In the genomic region with DNA sequence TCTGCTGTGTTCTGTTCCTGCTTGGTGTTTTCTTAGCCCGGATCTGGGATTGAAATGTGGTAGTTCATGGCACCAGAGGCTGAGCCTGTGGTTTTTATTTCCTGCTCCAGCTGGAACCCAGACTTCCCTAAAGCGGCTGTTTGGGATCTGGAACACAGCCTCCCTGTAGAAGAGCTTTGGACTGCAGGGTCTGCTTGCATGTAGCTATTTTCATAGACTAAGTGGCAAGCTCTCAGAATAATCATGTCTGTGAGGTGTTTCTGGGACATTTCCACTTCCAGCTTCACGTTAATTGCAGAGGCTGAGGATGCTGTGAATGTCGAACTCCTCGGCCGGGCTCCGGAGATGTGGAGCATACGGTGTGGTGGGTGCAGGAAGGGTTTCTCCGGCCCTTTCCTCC, we compare ENCODE assay signal across 16 mouse cellular contexts.
A peak's percentile ranks its signal among the peaks of the same experiment; 100 is the strongest.
DNase-seq lines count a peak whose midpoint lies in the region; ATAC-seq and TF ChIP-seq lines count a peak whose summit lies in the region.
"Had no signal": no experiment of that assay in that cellular context is flagged by ENCODE, and none has a peak within 500 bp of the region (broad histone marks: within the 10 kb centered on the region; RNA-seq: fewer than 3 reads in every experiment).

No protein-coding gene starts in this region.

- peak; percentile 85 for ATAC-seq in frontal cortex, adult (ENCODE audit: low TSS enrichment)
- ATAC-seq in kidney, embryonic 14.5 days (ENCODE audit: low FRiP score, low TSS enrichment) = no peak
- ATAC-seq in embryonic facial prominence, embryonic 15.5 days (ENCODE audit: insufficient number of reproducible peaks, low FRiP score, low TSS enrichment, low read depth) = no peak
- no peak for ATAC-seq in intestine, postnatal 0 days
- ATAC-seq: forebrain, embryonic 13.5 days had no signal

- no peak overlapping the region for H3K4me2 ChIP-seq in kidney, embryonic 14.5 days (replicated peaks; ENCODE audit: low read depth, low read length)
- H3K4me2 ChIP-seq in embryonic facial prominence, embryonic 15.5 days (replicated peaks) = no peak overlapping the region
- peak overlapping the region; percentile 21 for H3K4me2 ChIP-seq in myocyte (ENCODE audit: low read depth)
- H3K4me2 ChIP-seq in intestine, postnatal 0 days (replicated peaks; ENCODE audit: low read depth) = no peak overlapping the region
- H3K4me2 ChIP-seq: forebrain, embryonic 13.5 days; liver, embryonic 13.5 days had no signal

- no peaks in the 10 kb centered on the region for H3K27me3 ChIP-seq in kidney, embryonic 14.5 days (ENCODE audit: control insufficient read depth, insufficient read depth, low read length)
- no peaks in the 10 kb centered on the region for H3K27me3 ChIP-seq in embryonic facial prominence, embryonic 15.5 days
- H3K27me3 ChIP-seq in myocyte (ENCODE audit: control insufficient read depth, insufficient read depth, insufficient read length) = no peaks in the 10 kb centered on the region
- H3K27me3 ChIP-seq in intestine, postnatal 0 days (replicated peaks; ENCODE audit: control insufficient read depth, insufficient read depth, low read length) = no peaks in the 10 kb centered on the region
- H3K27me3 ChIP-seq: forebrain, embryonic 13.5 days; liver, embryonic 13.5 days had no signal

- TF ChIP-seq CTCF in intestine, postnatal 0 days (IDR thresholded peaks at IDR 0.05; ENCODE audit: low read depth) = no peak

- no peak overlapping the region for H3K27ac ChIP-seq in kidney, embryonic 14.5 days (ENCODE audit: low read depth, low read length)
- H3K27ac ChIP-seq in embryonic facial prominence, embryonic 15.5 days (replicated peaks) = peak overlapping the region; percentile 76
- no peak overlapping the region for H3K27ac ChIP-seq in intestine, postnatal 0 days (ENCODE audit: low read depth, low read length)
- H3K27ac ChIP-seq: forebrain, embryonic 13.5 days; liver, embryonic 13.5 days; macrophage had no signal

- H3K9me3 ChIP-seq in kidney, embryonic 14.5 days (ENCODE audit: control insufficient read depth, low read length) = no peaks in the 10 kb centered on the region
- H3K9me3 ChIP-seq in embryonic facial prominence, embryonic 15.5 days (replicated peaks) = no peaks in the 10 kb centered on the region
- no peaks in the 10 kb centered on the region for H3K9me3 ChIP-seq in intestine, postnatal 0 days (ENCODE audit: control insufficient read depth)
- H3K9me3 ChIP-seq: forebrain, embryonic 13.5 days; G1E; liver, embryonic 13.5 days had no signal

- no peak overlapping the region for H3K9ac ChIP-seq in kidney, embryonic 14.5 days (ENCODE audit: low read depth, low read length)
- no peak overlapping the region for H3K9ac ChIP-seq in embryonic facial prominence, embryonic 15.5 days
- no peak overlapping the region for H3K9ac ChIP-seq in intestine, postnatal 0 days (ENCODE audit: low read depth, low read length)
- H3K9ac ChIP-seq: forebrain, embryonic 13.5 days; liver, embryonic 13.5 days had no signal

- H3K4me3 ChIP-seq in kidney, embryonic 14.5 days (ENCODE audit: low read length) = no peak overlapping the region
- no peak overlapping the region for H3K4me3 ChIP-seq in embryonic facial prominence, embryonic 15.5 days (replicated peaks)
- H3K4me3 ChIP-seq in myocyte = no peak overlapping the region
- H3K4me3 ChIP-seq in intestine, postnatal 0 days (ENCODE audit: low read depth, low read length) = no peak overlapping the region
- H3K4me3 ChIP-seq: forebrain, embryonic 13.5 days; liver, embryonic 13.5 days had no signal

- no peaks in the 10 kb centered on the region for H3K79me2 ChIP-seq in myocyte (ENCODE audit: control insufficient read depth, insufficient read depth)

- no peaks in the 10 kb centered on the region for H3K4me1 ChIP-seq in kidney, embryonic 14.5 days (ENCODE audit: control insufficient read depth, insufficient read depth, low read length)
- peaks cover 34% of the 10 kb centered on the region for H3K4me1 ChIP-seq in embryonic facial prominence, embryonic 15.5 days
- 0 out of 2 replicates have a peak, but pooled peaks cover 5% of the 10 kb centered on the region for H3K4me1 ChIP-seq in intestine, postnatal 0 days (replicated peaks; ENCODE audit: control insufficient read depth, insufficient read depth, low read length)
- H3K4me1 ChIP-seq: forebrain, embryonic 13.5 days had no signal

- no peaks in the 10 kb centered on the region for H3K36me3 ChIP-seq in kidney, embryonic 14.5 days (ENCODE audit: control insufficient read depth, insufficient read depth, low read length)
- no peaks in the 10 kb centered on the region for H3K36me3 ChIP-seq in embryonic facial prominence, embryonic 15.5 days
- no peaks in the 10 kb centered on the region for H3K36me3 ChIP-seq in myocyte (ENCODE audit: control insufficient read depth, insufficient read depth)
- no peaks in the 10 kb centered on the region for H3K36me3 ChIP-seq in intestine, postnatal 0 days (ENCODE audit: control insufficient read depth, insufficient read depth)
- H3K36me3 ChIP-seq: G1E; liver, embryonic 13.5 days had no signal

- WGBS in kidney, embryonic 14.5 days = 61% methylated on average over 9 of the region's 9 CpGs
- WGBS in embryonic facial prominence, embryonic 15.5 days = 38% methylated on average over 9 of the region's 9 CpGs
- WGBS in intestine, postnatal 0 days = 72% methylated on average over 9 of the region's 9 CpGs

- H3ac ChIP-seq in myocyte (ENCODE audit: control insufficient read depth, insufficient read length) = no peak overlapping the region

- TF ChIP-seq POLR2A in myocyte (IDR thresholded peaks at IDR 0.05; ENCODE audit: insufficient read length, low read depth) = no peak

- no peak for DNase-seq in frontal cortex, postnatal 14 days (ENCODE audit: low spot score in 2 of 2)
- peak; percentile 28 for DNase-seq in kidney, adult 9 months
- no peak for DNase-seq in Muller cell, postnatal 12 days (ENCODE audit: inconsistent ontology term)
- DNase-seq: cerebellum, adult 18-20 months; embryo, embryonic 11 days; gastrocnemius, postnatal 25 days; liver, embryonic 13.5 days; thymus, adult 2 months had no signal

TF ChIP-seq in myocyte, 11 proteins besides CTCF, POLR2A, EP300 and RAD21:
- TF ChIP-seq MYOD1 (IDR thresholded peaks at IDR 0.05; ENCODE audit: control insufficient read depth in 1 of 3, insufficient read length in 2 of 3, low read depth in 2 of 3) (no peak), E2F4 (IDR thresholded peaks at IDR 0.05; ENCODE audit: insufficient read depth) (no peak), MYOG (IDR thresholded peaks at IDR 0.05; ENCODE audit: control insufficient read depth in 1 of 3, insufficient read depth in 1 of 3, insufficient read length in 2 of 3, low read depth in 2 of 3) (no peak), REST (IDR thresholded peaks at IDR 0.05; ENCODE audit: insufficient read depth, insufficient read length) (no peak), MAX (IDR thresholded peaks at IDR 0.05; ENCODE audit: low read depth) (no peak), TCF3 (IDR thresholded peaks at IDR 0.05; ENCODE audit: insufficient read length, low read depth) (no peak), USF1 (IDR thresholded peaks at IDR 0.05; ENCODE audit: low read depth) (no peak), POLR2AphosphoS2 (IDR thresholded peaks at IDR 0.05; ENCODE audit: insufficient read length, low read depth) (no peak), TCF12 (IDR thresholded peaks at IDR 0.05; ENCODE audit: insufficient read depth, poor library complexity, severe bottlenecking) (no peak), SRF (IDR thresholded peaks at IDR 0.05; ENCODE audit: control insufficient read depth, insufficient read length, low read depth) (no peak), CEBPB (IDR thresholded peaks at IDR 0.05; ENCODE audit: insufficient read depth, poor library complexity, severe bottlenecking) (no peak)
